Mouse (Mus musculus) limb, embryonic 13.5 days (tissue): ENCODE data around the gene Ddx49. TPM values are rescaled to one million over a fixed set of nuclear protein-coding genes. Genes with fewer than 3 reads are reported as not detected.

Experiments used
- ATAC-seq: fragments of 200-750 bp; cut with Nextera tagmentation; 2 replicates; pipeline ENCODE4 v1.8.0; 2017; ENCODE audit warnings: low read depth, moderate number of reproducible peaks, moderate TSS enrichment; ENCODE audit not compliant: low FRiP score
- H3K27ac ChIP-seq: fragments of 300-500 bp; sonication (generic); 2 replicates; pipeline ENCODE4 v1.5.1; 2015; ENCODE audit warnings: inconsistent platforms, mild to moderate bottlenecking, moderate library complexity
- H3K27me3 ChIP-seq: fragments of 300-500 bp; sonication (generic); 2 replicates; pipeline ENCODE4 v1.6.1; 2015; ENCODE audit warnings: mild to moderate bottlenecking, inconsistent platforms
- H3K36me3 ChIP-seq: fragments of 300-500 bp; sonication (generic); 2 replicates; pipeline ENCODE4 v1.6.1; 2015; ENCODE audit warnings: inconsistent platforms, mild to moderate bottlenecking, moderate library complexity
- H3K4me1 ChIP-seq: fragments of 300-500 bp; sonication (generic); 2 replicates; pipeline ENCODE4 v1.6.1; 2015; ENCODE audit warnings: inconsistent platforms
- H3K4me2 ChIP-seq: fragments of 300-500 bp; sonication (generic); replicated peaks from 2 replicates; pipeline ENCODE4 v1.6.1; 2015; ENCODE audit warnings: inconsistent platforms, mild to moderate bottlenecking, moderate library complexity
- H3K4me3 ChIP-seq: fragments of 300-500 bp; sonication (generic); 2 replicates; pipeline ENCODE4 v1.5.1; 2015; ENCODE audit warnings: moderate library complexity, mild to moderate bottlenecking, inconsistent platforms
- H3K9ac ChIP-seq: fragments of 300-500 bp; sonication (generic); 2 replicates; pipeline ENCODE4 v1.6.1; 2015; ENCODE audit warnings: mild to moderate bottlenecking, inconsistent platforms
- H3K9me3 ChIP-seq: fragments of 300-500 bp; sonication (generic); 2 replicates; pipeline ENCODE4 v1.6.1; 2016; ENCODE audit warnings: inconsistent platforms
- WGBS: fragments of 180-500 bp; shearing (Covaris S2); methylation state at CpG from one replicate; pipeline ENCODE4 v1.1.7; 2015; 5-methylcytosine and 5-hydroxymethylcytosine counted together
- polyA plus RNA-seq: library from polyadenylated mRNA; unstranded; fragments of >200 nt; fragmentation: Nextera tagmentation; extraction: Ambion mirVana; gene quantifications from 2 replicates; pipeline ENCODE4 v1.2.1, GENCODE M21; 2015

Ddx49 gene
- polyA plus RNA-seq, 1 experiment from 2014 or later: 55.8 TPM

DNA sequence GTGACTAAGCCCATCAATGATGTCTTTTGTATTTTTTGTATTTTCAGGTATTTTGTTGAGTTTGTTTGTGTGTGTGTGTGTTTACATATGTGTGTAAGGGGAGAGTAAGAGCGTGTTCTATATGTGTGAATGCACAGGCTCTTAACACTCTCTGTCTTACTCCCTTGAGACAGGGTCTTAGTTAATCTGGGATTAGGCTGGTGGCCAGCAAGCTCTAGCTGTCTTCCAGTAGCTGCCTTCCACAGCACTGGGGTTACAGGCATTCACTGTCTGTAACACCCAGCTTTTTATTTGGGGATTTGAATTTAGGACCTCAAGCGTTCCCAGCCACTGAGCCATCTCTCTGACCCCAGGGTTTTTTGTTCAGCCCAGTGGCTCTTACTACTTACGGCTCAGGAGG is 54.4 kb downstream of the Ddx49 start:
- H3K27ac ChIP-seq: no peak overlapping the region
- H3K4me1 ChIP-seq: peaks cover 9% of the 10 kb centered on the region; the same call in 1 of the 2 replicates
- H3K4me2 ChIP-seq: no peak overlapping the region
- H3K9ac ChIP-seq: no peak overlapping the region
- H3K9me3 ChIP-seq: no peaks in the 10 kb centered on the region
- H3K4me3 ChIP-seq: no peak overlapping the region
- no peak for ATAC-seq
- WGBS: 95% methylated on average over 3 of the region's 3 CpGs
- no peaks in the 10 kb centered on the region for H3K27me3 ChIP-seq
- H3K36me3 ChIP-seq: peaks cover 94% of the 10 kb centered on the region

DNA sequence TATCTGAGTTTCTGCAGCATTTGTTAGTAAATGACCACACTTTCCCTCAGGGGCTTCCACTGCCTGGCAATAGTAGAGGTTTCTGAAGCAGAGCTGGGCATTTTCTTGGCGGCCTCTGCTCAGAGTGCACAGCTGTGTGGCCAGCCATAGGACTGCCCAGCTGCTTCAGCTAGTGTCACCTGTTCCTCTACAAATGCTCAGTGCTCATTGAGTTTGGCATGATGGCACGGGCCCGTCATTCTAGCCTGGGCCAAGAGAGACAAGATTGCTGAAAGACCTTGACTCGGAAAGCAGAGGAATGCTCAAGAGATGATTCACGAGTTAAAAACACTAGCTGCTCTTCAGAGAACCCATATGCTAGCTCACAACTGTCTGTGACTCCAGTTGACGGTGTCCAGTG is 55.7 kb downstream of the Ddx49 start:
- WGBS: 88% methylated on average over 6 of the region's 6 CpGs
- no peaks in the 10 kb centered on the region for H3K9me3 ChIP-seq
- no peak overlapping the region for H3K9ac ChIP-seq
- H3K4me3 ChIP-seq: no peak overlapping the region
- ATAC-seq: no peak
- H3K27me3 ChIP-seq: no peaks in the 10 kb centered on the region
- no peak overlapping the region for H3K4me2 ChIP-seq
- peaks cover 9% of the 10 kb centered on the region; the same call in 1 of the 2 replicates for H3K4me1 ChIP-seq
- H3K27ac ChIP-seq: no peak overlapping the region
- H3K36me3 ChIP-seq: peaks cover 94% of the 10 kb centered on the region

Other genes with a start within 250 kb of the Ddx49 start
- 1.0 and 1.2 TPM in 2 replicates for gene Tm6sf2, start 229.6 kb downstream of the Ddx49 start, polyA plus RNA-seq
- gene Hapln4, start 219.0 kb downstream of the Ddx49 start, polyA plus RNA-seq: not detected in 2 replicates
- 0.67 and 0.87 TPM in 2 replicates for gene Ncan, start 181.6 kb downstream of the Ddx49 start, polyA plus RNA-seq
- 25.1 and 26.0 TPM in 2 replicates for gene Nr2c2ap, start 171.2 kb downstream of the Ddx49 start, polyA plus RNA-seq
- 23.8 and 26.0 TPM in 2 replicates for gene Rfxank, start 163.3 kb downstream of the Ddx49 start, polyA plus RNA-seq
- 51.0 and 56.0 TPM in 2 replicates for gene Borcs8, start 163.0 kb downstream of the Ddx49 start, polyA plus RNA-seq
- gene Mef2b, start 162.8 kb downstream of the Ddx49 start, polyA plus RNA-seq: 0.38 TPM in 2 replicates
- 66.5 and 70.6 TPM in 2 replicates for gene Tmem161a, start 130.1 kb downstream of the Ddx49 start, polyA plus RNA-seq
- 4.0 and 4.6 TPM in 2 replicates for gene Slc25a42, start 90.2 kb downstream of the Ddx49 start, polyA plus RNA-seq
- 37.0 and 40.5 TPM in 2 replicates for gene Sugp2, start 68.3 kb downstream of the Ddx49 start, polyA plus RNA-seq
- gene Armc6, start 68.0 kb downstream of the Ddx49 start, polyA plus RNA-seq: 25.5 and 26.2 TPM in 2 replicates
- gene Homer3, start 19.7 kb downstream of the Ddx49 start, polyA plus RNA-seq: 57.9 and 58.1 TPM in 2 replicates
- gene Cope, start within 50 bp of the Ddx49 start, polyA plus RNA-seq: 340 and 345 TPM in 2 replicates
- 10.0 and 10.2 TPM in 2 replicates for gene Cers1, start 13.3 kb upstream of the Ddx49 start, polyA plus RNA-seq
- gene Gdf1, start 27.3 kb upstream of the Ddx49 start, polyA plus RNA-seq: 0.78 and 2.7 TPM in 2 replicates
- gene Upf1, start 50.8 kb upstream of the Ddx49 start, polyA plus RNA-seq: 18.7 and 19.5 TPM in 2 replicates
- 26.4 and 40.8 TPM in 2 replicates for gene Comp, start 71.1 kb upstream of the Ddx49 start, polyA plus RNA-seq
- gene Crtc1, start 137.1 kb upstream of the Ddx49 start, polyA plus RNA-seq: 26.7 and 29.9 TPM in 2 replicates
- gene Klhl26, start 174.5 kb upstream of the Ddx49 start, polyA plus RNA-seq: 29.0 and 30.3 TPM in 2 replicates
- 24.2 and 26.6 TPM in 2 replicates for gene Tmem59l, start 184.9 kb upstream of the Ddx49 start, polyA plus RNA-seq
- gene Crlf1, start 190.7 kb upstream of the Ddx49 start, polyA plus RNA-seq: 83.3 and 85.0 TPM in 2 replicates
- 139 and 148 TPM in 2 replicates for gene Rex1bd, start 204.3 kb upstream of the Ddx49 start, polyA plus RNA-seq
- 856 and 861 TPM in 2 replicates for gene Uba52, start 208.3 kb upstream of the Ddx49 start, polyA plus RNA-seq
- gene Fkbp8, start 225.2 kb upstream of the Ddx49 start, polyA plus RNA-seq: 284 and 290 TPM in 2 replicates
- 49.3 and 53.4 TPM in 2 replicates for gene Kxd1, start 225.5 kb upstream of the Ddx49 start, polyA plus RNA-seq
- gene Ell, start 237.0 kb upstream of the Ddx49 start, polyA plus RNA-seq: 20.9 and 21.4 TPM in 2 replicates